ENCODE assay signal across 8 mouse cellular contexts in the genomic region with DNA sequence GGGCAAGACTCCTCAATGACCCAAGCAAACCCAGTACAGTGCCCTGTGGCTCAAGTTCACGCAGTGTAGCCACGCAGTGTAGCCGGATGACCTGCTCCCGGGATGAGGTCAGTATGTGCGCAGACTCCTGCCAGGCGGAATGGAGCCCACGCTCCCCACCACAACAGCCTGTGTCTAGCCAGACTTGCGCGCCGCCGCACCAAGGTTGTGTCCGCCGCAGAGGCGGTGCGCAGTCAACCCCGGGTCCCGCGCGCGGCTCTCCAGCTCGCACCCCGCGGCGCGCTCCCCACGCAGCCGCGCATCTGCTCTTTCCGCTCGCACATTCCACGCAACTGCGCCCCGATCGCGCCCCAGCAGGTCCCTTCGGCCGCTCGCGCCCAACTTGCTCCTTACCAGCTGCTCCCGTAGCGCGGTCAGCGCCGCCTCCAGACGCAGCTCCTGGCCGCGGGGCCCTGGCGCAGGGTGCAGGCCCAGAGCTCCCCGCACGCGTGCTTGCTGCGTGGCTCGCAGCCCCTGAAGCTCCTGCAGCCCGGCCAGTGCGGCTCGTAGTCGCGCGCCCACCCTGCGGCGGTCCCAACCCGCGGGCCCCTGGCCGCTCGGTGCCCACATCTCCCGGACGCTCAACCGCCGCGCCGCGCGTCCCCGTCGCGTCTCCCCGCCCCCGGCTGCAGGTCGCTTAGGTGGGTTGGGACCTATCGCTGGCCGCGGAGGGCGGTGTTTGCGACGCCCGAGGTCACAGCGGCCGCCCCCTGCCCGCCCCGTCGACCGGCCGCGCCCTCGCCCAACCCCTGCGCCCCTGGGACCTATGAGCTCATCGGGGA. TPM values are rescaled to one million over a fixed set of nuclear protein-coding genes. Genes with fewer than 3 reads are reported as not detected.
DNase-seq lines count a peak whose midpoint lies in the region; ATAC-seq lines count a peak whose summit lies in the region.

No protein-coding gene starts in this region.

- peak; percentile 64 for DNase-seq in ES-CJ7 (ENCODE audit: low read depth, low spot score)
- DNase-seq in adrenal gland, postnatal 36 days = peak; percentile 13 to 44
- DNase-seq in frontal cortex, postnatal 36 days (ENCODE audit: low spot score in 2 of 2) = peak; percentile 66 to 68
- peak; percentile 79 to 81 for DNase-seq in left cerebral cortex, postnatal 36 days (ENCODE audit: low spot score in 2 of 2)
- DNase-seq in midbrain, embryonic 10.5 days (ENCODE audit: low spot score) = peak; percentile 62
- DNase-seq in T-cell, adult 2 months (ENCODE audit: low spot score) = no peak

- peaks cover 7% of the 10 kb centered on the region for H3K27me3 ChIP-seq in intestine, embryonic 16.5 days (replicated peaks; ENCODE audit: control insufficient read depth, insufficient read depth, low read length)
- peaks cover 96% of the 10 kb centered on the region for H3K27me3 ChIP-seq in midbrain, embryonic 10.5 days (ENCODE audit: low read depth, poor library complexity, severe bottlenecking)
- H3K27me3 ChIP-seq in stomach, embryonic 15.5 days (replicated peaks) = peaks cover 23% of the 10 kb centered on the region

- peak overlapping the region; percentile 78 for H3K4me2 ChIP-seq in intestine, embryonic 16.5 days (ENCODE audit: low read depth, low read length)
- peak overlapping the region; percentile 88 for H3K4me2 ChIP-seq in stomach, embryonic 15.5 days

- intact Hi-C loops in left cerebral cortex, postnatal 36 days (cut with DNase I) = loop anchor here (5.0 kb wide), 1 partner anchor 36 kb away; no protein-coding TSS in a partner anchor

- peaks cover 21% of the 10 kb centered on the region for H3K4me1 ChIP-seq in intestine, embryonic 16.5 days (ENCODE audit: control insufficient read depth, insufficient read depth, low read length)
- H3K4me1 ChIP-seq in midbrain, embryonic 10.5 days = peaks cover 36% of the 10 kb centered on the region
- peaks cover 28% of the 10 kb centered on the region; the same call in 1 of the 2 replicates for H3K4me1 ChIP-seq in stomach, embryonic 15.5 days

- peak overlapping the region; percentile 90 for H3K9ac ChIP-seq in intestine, embryonic 16.5 days (ENCODE audit: low read depth, low read length)
- peak overlapping the region; percentile 57 for H3K9ac ChIP-seq in stomach, embryonic 15.5 days

- H3K9me3 ChIP-seq in intestine, embryonic 16.5 days (ENCODE audit: control insufficient read depth, low read length) = no peaks in the 10 kb centered on the region
- H3K9me3 ChIP-seq in midbrain, embryonic 10.5 days (replicated peaks) = no peaks in the 10 kb centered on the region
- H3K9me3 ChIP-seq in stomach, embryonic 15.5 days = no peaks in the 10 kb centered on the region

- WGBS in intestine, embryonic 16.5 days = under 1% methylated on average over 97 of the region's 97 CpGs
- WGBS in midbrain, embryonic 10.5 days = under 1% methylated on average over 93 of the region's 97 CpGs
- WGBS in stomach, embryonic 15.5 days = under 1% methylated on average over 97 of the region's 97 CpGs

- ATAC-seq in intestine, embryonic 16.5 days = peak; percentile 79
- peak; percentile 71 for ATAC-seq in stomach, embryonic 15.5 days (ENCODE audit: insufficient read depth, low FRiP score, low read depth)

- H3K27ac ChIP-seq in intestine, embryonic 16.5 days (ENCODE audit: low read length) = peak overlapping the region; percentile 93
- H3K27ac ChIP-seq in midbrain, embryonic 10.5 days (replicated peaks) = peak overlapping the region; percentile 67
- peak overlapping the region; percentile 85 for H3K27ac ChIP-seq in stomach, embryonic 15.5 days

- peak overlapping the region; percentile 76 for H3K4me3 ChIP-seq in intestine, embryonic 16.5 days (ENCODE audit: low read length)
- H3K4me3 ChIP-seq in midbrain, embryonic 10.5 days = peak overlapping the region; percentile 67
- peak overlapping the region; percentile 69 for H3K4me3 ChIP-seq in stomach, embryonic 15.5 days (replicated peaks)

- no peaks in the 10 kb centered on the region for H3K36me3 ChIP-seq in intestine, embryonic 16.5 days (ENCODE audit: control insufficient read depth, insufficient read depth, low read length)
- no peaks in the 10 kb centered on the region for H3K36me3 ChIP-seq in midbrain, embryonic 10.5 days
- H3K36me3 ChIP-seq in stomach, embryonic 15.5 days = no peaks in the 10 kb centered on the region

RNA-seq across cellular contexts. Expression of gene Dact2, which starts 0.8 kb away (rescaled TPM):
- total RNA-seq in adrenal gland, postnatal 36 days (2021) = 1 to 10 TPM; 1.0 to 1.4 TPM
- 4.5 and 5.1 TPM in 2 replicates for polyA plus RNA-seq in intestine, embryonic 16.5 days (2015; fragmentation: Nextera tagmentation; extraction: Ambion mirVana)
- total RNA-seq in left cerebral cortex, postnatal 36 days (2021) = 100 to 1,000 TPM in 1 of 2 experiments, 10 to 100 TPM in 1; 73.9 to 113 TPM
- polyA plus RNA-seq in midbrain, embryonic 10.5 days (2016; fragmentation: Nextera tagmentation; extraction: Ambion mirVana) = 0.42 and 0.48 TPM in 2 replicates
- 5.2 and 7.1 TPM in 2 replicates for polyA plus RNA-seq in stomach, embryonic 15.5 days (2015; fragmentation: Nextera tagmentation; extraction: Ambion mirVana)
